Mouse (Mus musculus): ENCODE measurements around the gene Slc41a3. TPM values are rescaled to one million over a fixed set of nuclear protein-coding genes. Genes with fewer than 3 reads are reported as not detected.
"Not testable (repeated sequence)": the region's sequence is repeated elsewhere in the genome, so short reads cannot be mapped to it uniquely, and the experiment has no call there.

Slc41a3 gene
- polyA plus RNA-seq, 1 experiment, result 5.4 TPM

GRCm38 (mm10) chr6:90630427-90630826, 25.9 kb downstream of the Slc41a3 start:
- no peak overlapping the region for H3K27ac ChIP-seq (ENCODE audit: insufficient read depth, low read length)
- TF ChIP-seq CTCF (IDR thresholded peaks at IDR 0.05; ENCODE audit: extremely low read depth, insufficient read depth, low read length) (no peak), POLR2A (IDR thresholded peaks at IDR 0.05; ENCODE audit: extremely low read depth, insufficient read depth, low read length) (no peak)
- H3K4me1 ChIP-seq (ENCODE audit: control insufficient read depth, insufficient read depth, low read length), result no peaks in the 10 kb centered on the region
- no peak overlapping the region for H3K4me3 ChIP-seq (ENCODE audit: insufficient read depth, low read length)

- not testable (repeated sequence) for H3K4me3 ChIP-seq (ENCODE audit: insufficient read depth, low read length); H3K4me1 ChIP-seq (ENCODE audit: control insufficient read depth, insufficient read depth, low read length); H3K27ac ChIP-seq (ENCODE audit: insufficient read depth, low read length)
These were observed 28.0 kb downstream of the Slc41a3 start for GRCm38 (mm10) chr6:90632526-90632925.

- TF ChIP-seq CTCF (IDR thresholded peaks at IDR 0.05; ENCODE audit: extremely low read depth, insufficient read depth, low read length) (no peak), POLR2A (IDR thresholded peaks at IDR 0.05; ENCODE audit: extremely low read depth, insufficient read depth, low read length) (no peak)
- no peak overlapping the region for H3K27ac ChIP-seq (ENCODE audit: insufficient read depth, low read length)
- H3K4me3 ChIP-seq (ENCODE audit: insufficient read depth, low read length), result no peak overlapping the region
- no peaks in the 10 kb centered on the region for H3K4me1 ChIP-seq (ENCODE audit: control insufficient read depth, insufficient read depth, low read length)
These were observed 30.6 kb downstream of the Slc41a3 start for GRCm38 (mm10) chr6:90635081-90635480.

DNA sequence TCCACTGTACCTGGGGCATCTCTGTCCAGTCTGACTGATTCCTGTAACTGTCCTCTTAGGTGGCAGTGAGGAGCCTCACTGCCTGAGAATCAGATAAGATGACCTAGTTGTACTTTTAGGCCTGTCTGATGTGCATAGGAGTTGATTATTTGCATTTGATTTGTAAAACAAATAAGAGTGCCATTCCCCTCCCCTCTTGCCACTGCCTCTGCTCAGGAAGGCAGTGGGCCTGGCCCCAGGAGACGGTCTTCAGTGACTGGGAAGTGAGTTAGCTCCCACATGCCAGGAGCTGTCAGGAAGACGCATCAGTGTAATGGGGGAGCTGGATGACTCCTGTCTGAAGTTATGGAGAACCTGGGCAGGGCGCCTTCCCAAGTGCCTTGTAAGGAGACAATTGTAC, 31.1 kb downstream of the Slc41a3 start:
- Histone ChIP-seq H3K4me1 (ENCODE audit: control insufficient read depth, insufficient read depth, low read length) (no peaks in the 10 kb centered on the region), H3K27ac (ENCODE audit: insufficient read depth, low read length) (no peak overlapping the region), H3K4me3 (ENCODE audit: insufficient read depth, low read length) (no peak overlapping the region)
- TF ChIP-seq CTCF (IDR thresholded peaks at IDR 0.05; ENCODE audit: extremely low read depth, insufficient read depth, low read length), result no peak
- no peak for TF ChIP-seq POLR2A (IDR thresholded peaks at IDR 0.05; ENCODE audit: extremely low read depth, insufficient read depth, low read length)

DNA sequence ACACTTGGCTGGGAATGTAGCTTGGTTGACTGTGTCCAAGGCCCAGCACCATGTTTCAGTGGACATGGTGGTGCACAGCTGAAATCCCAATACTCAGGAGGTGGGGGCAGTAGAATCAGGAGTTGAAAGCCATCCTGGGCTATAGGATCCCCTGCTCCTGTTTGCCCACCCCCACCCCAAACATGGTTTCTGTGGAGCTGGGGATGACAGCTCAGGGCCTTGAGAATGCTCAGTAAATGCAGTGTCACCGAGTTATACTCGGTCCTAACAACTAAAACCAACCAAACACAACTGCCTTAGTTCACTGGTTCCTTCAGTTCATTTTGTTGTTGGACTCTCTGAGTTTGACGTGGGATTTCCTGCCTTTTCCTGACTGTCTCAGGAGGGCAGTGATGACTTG, 38.5 kb downstream of the Slc41a3 start:
- no peak for TF ChIP-seq CTCF (IDR thresholded peaks at IDR 0.05; ENCODE audit: extremely low read depth, insufficient read depth, low read length)
- TF ChIP-seq POLR2A (IDR thresholded peaks at IDR 0.05; ENCODE audit: extremely low read depth, insufficient read depth, low read length), result no peak
- Histone ChIP-seq H3K4me3 (ENCODE audit: insufficient read depth, low read length) (no peak overlapping the region), H3K27ac (ENCODE audit: insufficient read depth, low read length) (no peak overlapping the region), H3K4me1 (ENCODE audit: control insufficient read depth, insufficient read depth, low read length) (no peaks in the 10 kb centered on the region)

GRCm38 (mm10) chr6:90644965-90645364, 40.4 kb downstream of the Slc41a3 start:
- TF ChIP-seq POLR2A (IDR thresholded peaks at IDR 0.05; ENCODE audit: extremely low read depth, insufficient read depth, low read length) (no peak), CTCF (IDR thresholded peaks at IDR 0.05; ENCODE audit: extremely low read depth, insufficient read depth, low read length) (no peak)
- Histone ChIP-seq H3K4me3 (ENCODE audit: insufficient read depth, low read length) (no peak overlapping the region), H3K27ac (ENCODE audit: insufficient read depth, low read length) (no peak overlapping the region)

DNA sequence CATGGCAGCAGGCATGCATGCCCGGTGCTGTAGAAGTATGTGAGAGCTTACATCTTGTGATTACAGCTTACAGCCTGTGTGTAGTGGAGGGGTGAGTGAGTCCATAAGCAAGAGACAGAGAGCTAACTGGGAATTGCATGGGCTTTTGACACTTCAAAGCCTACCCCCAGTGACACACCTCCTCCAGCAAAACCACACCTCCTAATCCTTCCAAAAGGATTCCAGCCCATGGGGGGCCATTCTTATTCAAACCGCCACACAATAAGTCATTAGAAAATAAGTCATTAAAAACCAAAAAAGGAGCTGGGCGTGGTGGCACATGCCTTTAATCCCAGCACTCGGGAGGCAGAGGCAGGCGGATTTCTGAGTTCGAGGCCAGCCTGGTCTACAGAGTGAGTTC, 43.9 kb downstream of the Slc41a3 start:
- no peak overlapping the region for H3K27ac ChIP-seq (ENCODE audit: insufficient read depth, low read length)
- H3K4me3 ChIP-seq (ENCODE audit: insufficient read depth, low read length), result no peak overlapping the region
- no peak for TF ChIP-seq CTCF (IDR thresholded peaks at IDR 0.05; ENCODE audit: extremely low read depth, insufficient read depth, low read length)
- TF ChIP-seq POLR2A (IDR thresholded peaks at IDR 0.05; ENCODE audit: extremely low read depth, insufficient read depth, low read length), result no peak
- no peaks in the 10 kb centered on the region for H3K4me1 ChIP-seq (ENCODE audit: control insufficient read depth, insufficient read depth, low read length)

More at GRCm38 (mm10) chr6:90644965-90645364, 40.4 kb downstream of the Slc41a3 start:
- no peaks in the 10 kb centered on the region for H3K4me1 ChIP-seq (ENCODE audit: control insufficient read depth, insufficient read depth, low read length)

DNA sequence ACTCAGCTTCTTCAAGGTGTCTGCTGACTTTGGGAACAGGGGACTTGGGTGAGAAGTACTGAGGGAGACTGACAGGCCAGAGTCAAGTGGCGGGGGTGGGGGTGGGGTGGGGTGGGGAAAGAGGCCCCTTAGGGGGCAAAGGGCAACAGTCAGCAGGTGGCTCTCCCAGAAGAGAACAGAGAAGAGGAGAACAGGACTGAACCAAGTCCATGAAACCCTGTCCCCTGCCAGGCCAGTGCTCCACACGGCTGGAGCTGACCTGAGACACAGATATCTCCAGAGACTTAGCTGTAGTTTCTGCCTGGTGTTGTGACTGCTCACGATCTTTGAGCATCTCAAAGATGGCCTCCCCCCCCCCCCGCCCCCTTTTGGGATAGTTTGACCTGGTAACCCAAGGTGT, 44.8 kb downstream of the Slc41a3 start:
- TF ChIP-seq POLR2A (IDR thresholded peaks at IDR 0.05; ENCODE audit: extremely low read depth, insufficient read depth, low read length), result no peak
- no peak for TF ChIP-seq CTCF (IDR thresholded peaks at IDR 0.05; ENCODE audit: extremely low read depth, insufficient read depth, low read length)
- Histone ChIP-seq H3K4me1 (ENCODE audit: control insufficient read depth, insufficient read depth, low read length) (no peaks in the 10 kb centered on the region), H3K27ac (ENCODE audit: insufficient read depth, low read length) (no peak overlapping the region), H3K4me3 (ENCODE audit: insufficient read depth, low read length) (no peak overlapping the region)

DNA sequence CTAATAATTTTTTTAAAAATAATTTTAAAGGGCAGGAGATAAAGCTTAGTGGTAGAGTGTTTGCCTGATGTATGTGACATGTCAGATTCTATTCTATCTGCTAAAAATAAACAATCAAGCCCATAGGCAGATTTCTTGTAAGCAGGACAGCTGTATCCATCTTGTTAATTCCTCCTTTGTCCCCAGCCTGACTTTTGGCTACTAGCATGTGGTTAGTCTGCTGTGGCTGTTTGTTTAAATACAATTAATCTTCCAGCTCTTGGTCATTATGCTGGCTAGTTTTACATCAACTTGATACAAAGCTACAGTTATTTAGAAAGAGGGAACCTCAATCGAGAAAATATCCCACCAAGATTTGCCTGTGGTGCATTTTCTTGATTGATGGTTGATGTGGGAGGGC, 46.1 kb downstream of the Slc41a3 start:
- no peak overlapping the region for H3K4me3 ChIP-seq (ENCODE audit: insufficient read depth, low read length)
- H3K4me1 ChIP-seq (ENCODE audit: control insufficient read depth, insufficient read depth, low read length), result no peaks in the 10 kb centered on the region
- no peak for TF ChIP-seq POLR2A (IDR thresholded peaks at IDR 0.05; ENCODE audit: extremely low read depth, insufficient read depth, low read length)
- no peak for TF ChIP-seq CTCF (IDR thresholded peaks at IDR 0.05; ENCODE audit: extremely low read depth, insufficient read depth, low read length)
- H3K27ac ChIP-seq (ENCODE audit: insufficient read depth, low read length), result no peak overlapping the region

GRCm38 (mm10) chr6:90653736-90654135, 49.2 kb downstream of the Slc41a3 start:
- H3K4me3 ChIP-seq (ENCODE audit: insufficient read depth, low read length), result no peak overlapping the region
- no peaks in the 10 kb centered on the region for H3K4me1 ChIP-seq (ENCODE audit: control insufficient read depth, insufficient read depth, low read length)
- no peak overlapping the region for H3K27ac ChIP-seq (ENCODE audit: insufficient read depth, low read length)
- no peak for TF ChIP-seq POLR2A (IDR thresholded peaks at IDR 0.05; ENCODE audit: extremely low read depth, insufficient read depth, low read length)
- peak; percentile 60 for TF ChIP-seq CTCF (IDR thresholded peaks at IDR 0.05; ENCODE audit: extremely low read depth, insufficient read depth, low read length)

DNA sequence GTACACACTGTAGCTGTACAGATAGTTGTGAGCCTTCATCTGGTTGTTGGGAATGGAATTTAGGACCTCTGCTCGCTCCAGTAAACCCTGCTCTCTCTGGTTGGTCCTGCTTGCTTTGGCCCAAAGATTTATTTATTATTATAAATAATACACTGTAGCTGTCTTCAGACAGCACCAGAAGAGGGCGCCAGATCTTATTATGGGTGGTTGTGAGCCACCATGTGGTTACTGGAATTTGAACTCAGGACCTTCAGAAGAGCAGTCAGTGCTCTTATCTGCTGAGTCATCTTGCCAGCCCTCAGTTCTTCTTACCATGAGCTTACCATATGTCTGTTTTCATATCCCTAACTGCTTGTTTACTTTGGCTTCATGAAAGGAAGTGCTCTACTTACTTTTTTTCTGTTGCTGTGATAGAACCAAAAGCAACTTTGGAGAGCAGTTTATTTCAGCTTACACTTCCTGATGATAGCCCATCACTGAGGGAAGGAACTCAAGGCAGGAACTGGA, 51.9 kb downstream of the Slc41a3 start:
- H3K4me1 ChIP-seq (ENCODE audit: control insufficient read depth, insufficient read depth, low read length); H3K4me3 ChIP-seq (ENCODE audit: insufficient read depth, low read length); H3K27ac ChIP-seq (ENCODE audit: insufficient read depth, low read length): not testable (repeated sequence)

Measured in cortical plate, adult 2 months (tissue).